Mouse (Mus musculus) adrenal gland, postnatal 4 days (tissue): ENCODE measurements around the gene Slc5a11. TPM values are rescaled to one million over a fixed set of nuclear protein-coding genes. Genes with fewer than 3 reads are reported as not detected.

Source experiments
- DNase-seq, 2 experiments: peaks; one replicate each; pipeline ENCODE4 v3.0.0; 2021 to 2022; ENCODE audit warnings: low spot score in 2 of 2, mixed read lengths in 2 of 2
- long read RNA-seq, 2 experiments: library from polyadenylated mRNA; stranded (forward); transcript quantifications; one replicate each; pipeline ENCODE4 v2.0.0; 2021
- total RNA-seq, 2 experiments: library from RNA; stranded (reverse); gene quantifications; 2 replicates each; pipeline ENCODE4 v1.2.3; 2021

The Slc5a11 gene
- total RNA-seq: 1 to 10 TPM in 1 of 2 experiments, not detected in 1; 3.0 TPM
- long read RNA-seq, experiment 1: 0 reads
- long read RNA-seq, experiment 2, partial matches to known transcripts: 0 of 2 reads
- long read RNA-seq, experiment 2, other reads (novel, unspliced or antisense): 1 of 2 reads

DNA sequence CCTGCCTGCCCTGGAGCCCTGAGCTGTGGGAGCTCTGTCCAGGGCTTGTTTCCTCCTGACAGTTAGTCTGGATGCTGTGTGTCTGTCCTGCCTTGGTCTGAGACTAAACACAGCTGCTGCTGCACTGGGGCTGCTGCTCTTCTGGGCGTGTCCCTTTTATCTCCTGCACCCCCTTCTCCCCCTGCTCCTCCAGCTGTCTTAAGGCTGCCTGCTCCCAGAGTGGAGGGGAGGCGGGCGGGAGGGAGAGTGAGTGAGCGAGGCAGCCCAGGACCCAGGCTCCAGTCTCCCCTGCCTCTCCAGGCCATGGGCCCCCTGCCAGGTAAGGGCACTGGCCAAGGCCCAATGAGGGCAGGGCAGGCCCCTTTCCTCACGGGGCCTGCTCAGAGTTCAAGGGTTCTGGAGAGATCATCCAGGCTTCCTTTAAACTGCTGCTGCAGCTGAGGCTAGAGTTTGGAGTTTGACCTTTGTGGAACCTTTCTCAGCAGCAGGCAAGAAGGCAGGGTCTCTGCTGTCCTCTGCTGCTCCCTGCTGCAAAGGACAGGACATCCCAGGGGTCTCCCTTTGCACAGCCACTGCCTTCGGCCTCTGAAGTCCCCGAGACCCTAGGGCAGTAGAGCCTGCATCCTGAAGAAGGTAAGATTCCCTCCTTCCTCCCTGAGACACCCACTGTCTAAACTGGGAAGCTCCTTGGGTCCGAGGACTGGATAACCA, at the start of gene Slc5a11:
Gene Slc5a11, plus strand, starts transcription at position 416 of the 711 bp plus-strand sequence.
- no peak for DNase-seq

DNA sequence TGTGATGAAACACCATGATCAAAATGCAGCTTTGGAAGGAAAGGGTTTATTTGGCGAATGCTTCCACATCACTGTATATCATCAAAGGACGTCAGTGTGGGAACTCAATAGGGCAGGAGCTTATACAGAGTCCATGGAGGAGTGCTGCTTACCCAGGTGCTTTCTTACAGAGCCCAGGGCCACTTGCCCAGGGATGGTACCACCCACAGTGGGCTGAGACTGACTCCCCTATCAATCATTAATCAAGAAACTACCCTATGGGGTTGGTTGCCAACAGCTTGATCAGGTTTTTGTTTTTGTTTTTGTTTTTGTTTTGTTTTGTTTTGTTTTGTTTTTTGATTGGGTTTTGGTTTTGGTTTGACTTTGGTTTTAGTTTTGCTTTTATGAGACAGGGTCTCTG, 47.1 kb upstream of the Slc5a11 start:
- DNase-seq: no peak

DNA sequence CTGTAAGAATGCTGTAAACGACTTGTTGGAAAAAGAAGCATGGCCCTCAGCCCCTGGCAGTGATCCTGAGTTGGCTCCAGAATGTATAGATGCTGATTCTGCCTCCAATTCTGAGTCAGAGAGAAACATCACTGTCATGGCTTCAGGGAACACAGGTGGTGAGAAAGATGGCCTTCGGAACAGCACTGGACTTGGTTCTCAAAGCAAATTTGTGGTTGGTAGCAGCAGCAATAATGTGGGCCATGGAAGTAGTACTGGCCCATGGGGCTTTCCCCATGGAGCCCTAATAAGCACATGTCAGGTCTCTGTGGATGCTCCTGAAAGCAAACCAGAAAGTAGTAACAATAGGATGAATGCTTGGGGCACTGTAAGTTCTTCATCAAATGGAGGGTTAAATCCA, 45.0 kb upstream of the Slc5a11 start:
- DNase-seq: no peak

DNA sequence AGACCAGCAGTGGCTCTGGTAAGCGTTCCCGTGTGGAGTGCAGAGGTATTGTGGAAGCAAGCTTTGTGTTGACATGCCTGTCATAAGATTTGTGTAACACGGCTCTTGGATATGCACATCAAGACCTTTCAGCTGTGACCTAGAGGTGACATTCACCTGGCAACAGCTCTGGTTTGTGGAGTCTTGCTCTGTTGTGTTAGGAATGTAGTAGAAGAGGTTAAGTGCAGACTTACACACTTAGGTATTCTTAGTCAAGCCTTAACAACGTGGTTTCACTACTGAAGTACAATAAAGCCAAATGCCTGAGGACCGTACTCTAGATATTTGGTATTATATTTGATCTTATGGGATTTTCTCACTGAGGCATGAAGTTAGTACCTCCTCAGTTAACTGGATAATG, 42.5 kb upstream of the Slc5a11 start:
- no peak for DNase-seq

DNA sequence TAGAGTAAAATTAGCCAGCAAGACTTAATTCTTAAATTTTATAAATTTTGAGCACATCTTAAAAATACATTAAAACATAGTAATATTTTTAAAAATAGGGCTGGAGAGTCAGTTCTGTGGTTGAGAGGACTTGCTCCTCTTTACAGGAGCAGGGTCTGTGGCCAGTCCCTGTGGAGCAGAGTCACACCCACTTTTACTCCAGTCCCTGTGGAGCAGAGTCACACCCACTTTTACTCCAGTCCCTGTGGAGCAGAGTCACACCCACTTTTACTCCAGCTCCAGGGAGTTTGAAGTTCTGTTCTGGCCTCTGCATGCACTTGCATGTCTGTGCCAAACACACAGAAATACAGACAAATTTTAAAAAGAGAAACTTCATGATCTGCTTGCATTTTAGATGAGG, 37.4 kb upstream of the Slc5a11 start:
- DNase-seq: no peak

DNA sequence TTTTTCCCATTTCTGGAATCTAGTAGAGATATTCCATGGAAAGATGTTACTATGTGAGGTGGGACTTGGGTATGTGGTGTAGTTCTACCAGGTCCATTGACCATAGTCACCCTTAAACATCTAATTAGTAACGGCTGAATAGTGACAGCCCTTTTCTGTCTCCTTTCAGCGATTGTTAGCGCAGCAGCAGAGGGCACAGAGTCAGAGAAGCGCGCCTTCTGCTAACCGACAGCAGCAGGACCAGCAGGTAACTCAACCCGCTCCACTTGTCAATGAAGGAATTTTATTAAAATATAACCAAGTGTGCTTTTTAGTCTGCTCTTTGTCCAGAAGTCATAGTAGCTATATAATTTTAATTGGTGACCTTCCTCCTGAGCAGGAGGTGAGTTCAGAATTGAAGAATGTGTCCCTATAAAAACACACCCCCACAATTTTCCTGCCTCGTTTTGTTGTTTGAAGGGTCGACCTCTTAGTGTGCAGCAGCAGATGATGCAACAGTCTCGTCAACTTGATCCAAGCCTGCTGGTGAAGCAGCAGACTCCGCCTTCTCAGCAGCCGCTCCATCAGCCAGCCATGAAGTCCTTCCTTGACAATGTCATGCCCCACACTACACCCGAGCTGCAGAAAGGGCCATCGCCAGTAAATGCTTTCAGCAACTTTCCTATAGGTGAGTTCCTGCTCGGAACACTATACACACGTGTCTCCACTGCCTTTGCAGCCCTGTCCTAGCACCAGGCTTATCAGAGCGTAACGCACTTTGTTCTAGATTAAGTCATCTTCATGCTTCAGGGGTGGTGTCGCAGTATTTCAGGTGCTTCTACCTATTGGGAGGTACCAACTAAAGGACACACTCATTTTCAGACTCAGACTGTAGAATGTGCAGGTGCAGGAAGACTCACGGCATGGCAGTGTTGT, 32.5 kb upstream of the Slc5a11 start:
- DNase-seq: no peak

DNA sequence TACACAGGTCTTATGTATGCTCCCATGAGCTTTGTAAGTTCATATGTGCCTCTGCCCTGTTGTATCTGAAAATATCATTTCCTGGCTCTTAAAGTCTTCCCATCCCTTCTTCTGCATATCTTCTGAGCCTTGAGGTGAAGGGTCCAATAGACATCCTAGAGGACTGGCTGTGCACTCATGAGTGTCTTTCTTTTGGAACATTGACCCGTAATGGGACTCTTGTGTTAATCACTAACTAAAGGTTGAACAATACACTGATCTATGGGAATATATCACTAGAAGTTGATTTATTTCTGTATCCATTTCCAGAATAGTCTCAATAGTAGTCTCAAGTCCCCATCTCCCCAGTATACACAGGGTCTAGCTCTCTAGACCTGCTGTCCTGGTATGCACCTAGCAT, 29.7 kb upstream of the Slc5a11 start:
- no peak for DNase-seq

DNA sequence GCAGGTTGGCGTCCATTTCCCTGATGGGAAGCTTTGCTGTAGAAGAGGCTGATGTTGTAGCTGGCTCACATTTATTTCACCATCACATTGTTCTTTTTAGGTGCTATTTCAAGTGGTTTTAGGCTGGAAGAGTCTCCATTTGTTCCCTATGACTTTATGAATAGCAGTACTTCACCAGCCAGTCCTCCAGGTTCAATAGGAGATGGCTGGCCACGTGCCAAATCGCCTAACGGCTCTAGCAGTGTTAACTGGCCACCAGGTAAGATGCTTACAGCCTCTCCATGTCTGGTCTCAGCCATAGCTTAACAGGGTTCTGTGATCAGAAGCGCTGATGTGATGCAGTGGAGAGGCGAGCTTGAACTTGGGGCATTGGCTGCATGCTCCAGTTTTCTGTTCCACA, 28.1 kb upstream of the Slc5a11 start:
- DNase-seq: no peak

DNA sequence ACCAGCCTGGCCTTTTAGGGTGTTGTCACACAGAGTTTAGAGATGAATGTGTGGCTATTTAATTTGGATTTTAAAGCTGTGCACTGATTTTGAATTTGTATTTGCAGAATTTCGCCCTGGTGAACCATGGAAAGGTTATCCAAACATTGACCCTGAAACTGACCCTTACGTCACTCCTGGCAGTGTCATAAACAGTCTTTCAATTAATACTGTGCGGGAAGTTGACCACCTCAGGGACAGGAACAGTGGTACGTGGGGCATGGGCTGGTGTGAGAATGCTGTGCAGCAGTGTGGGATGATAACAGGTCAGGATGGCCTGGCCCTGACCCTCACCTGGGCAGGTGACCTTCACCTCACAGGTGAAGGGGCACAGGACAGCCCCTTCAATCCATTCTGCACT, 27.3 kb upstream of the Slc5a11 start:
- no peak for DNase-seq

GRCm38 (mm10) chr7:123188462-123188861, 26.1 kb upstream of the Slc5a11 start:
- no peak for DNase-seq

DNA sequence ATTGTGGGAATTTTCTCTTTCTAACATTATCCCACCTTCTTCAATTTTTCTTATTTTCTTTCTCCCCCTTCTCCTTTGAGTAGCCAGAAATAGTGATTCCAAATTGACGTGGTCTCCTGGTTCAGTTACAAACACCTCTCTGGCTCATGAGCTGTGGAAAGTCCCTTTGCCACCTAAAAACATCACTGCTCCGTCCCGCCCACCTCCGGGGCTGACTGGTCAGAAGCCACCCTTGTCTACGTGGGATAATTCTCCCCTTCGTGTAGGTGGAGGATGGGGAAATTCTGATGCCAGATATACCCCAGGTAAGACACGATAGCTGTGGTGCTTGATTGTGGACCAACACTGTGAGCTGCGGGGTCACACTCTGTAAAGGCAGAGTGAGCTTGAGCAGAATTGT, 24.8 kb upstream of the Slc5a11 start:
- DNase-seq: no peak

- no peak for DNase-seq
Observed at GRCm38 (mm10) chr7:123191731-123192130, 22.8 kb upstream of the Slc5a11 start.

DNA sequence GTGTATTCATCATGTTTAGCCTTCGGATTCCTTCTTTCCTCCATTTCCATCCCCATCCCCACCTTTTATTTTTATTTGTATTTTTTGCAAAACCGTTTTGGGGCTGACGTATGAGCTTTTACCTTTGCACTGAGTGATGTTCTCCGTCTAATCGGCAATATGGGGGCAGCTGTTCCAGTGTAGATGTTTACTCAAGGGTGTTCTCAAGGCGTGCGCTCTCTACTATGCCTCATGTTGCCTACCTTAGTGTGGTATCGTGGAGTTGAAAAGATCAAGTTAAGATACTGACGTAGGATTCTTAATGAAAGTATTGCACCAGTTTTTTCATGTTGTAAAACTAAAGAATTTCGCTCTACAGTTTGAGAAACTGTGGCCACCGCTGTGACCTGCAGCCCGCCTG, 21.4 kb upstream of the Slc5a11 start:
- DNase-seq: no peak

- DNase-seq: no peak
Observed at GRCm38 (mm10) chr7:123194696-123195095, 19.9 kb upstream of the Slc5a11 start.

DNA sequence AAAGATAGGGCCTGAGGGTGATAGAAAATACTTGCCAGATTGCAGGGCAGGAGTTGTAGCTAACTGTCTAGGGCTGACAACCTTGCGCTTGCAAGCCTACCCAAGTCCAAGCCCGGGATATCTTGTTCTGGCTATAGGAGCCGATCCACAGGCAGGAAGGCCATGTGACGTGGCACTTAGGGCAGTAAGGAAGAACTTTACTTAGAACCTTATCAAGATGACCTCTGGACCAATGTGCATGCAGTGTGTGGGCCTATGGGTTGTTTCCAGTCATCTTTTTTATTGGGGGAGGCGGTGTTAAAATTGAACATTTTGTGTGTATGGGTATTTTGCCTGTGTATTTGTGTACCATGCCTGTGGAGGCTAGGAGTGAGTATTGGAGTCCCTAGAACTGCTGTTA, 18.1 kb upstream of the Slc5a11 start:
- no peak for DNase-seq

DNA sequence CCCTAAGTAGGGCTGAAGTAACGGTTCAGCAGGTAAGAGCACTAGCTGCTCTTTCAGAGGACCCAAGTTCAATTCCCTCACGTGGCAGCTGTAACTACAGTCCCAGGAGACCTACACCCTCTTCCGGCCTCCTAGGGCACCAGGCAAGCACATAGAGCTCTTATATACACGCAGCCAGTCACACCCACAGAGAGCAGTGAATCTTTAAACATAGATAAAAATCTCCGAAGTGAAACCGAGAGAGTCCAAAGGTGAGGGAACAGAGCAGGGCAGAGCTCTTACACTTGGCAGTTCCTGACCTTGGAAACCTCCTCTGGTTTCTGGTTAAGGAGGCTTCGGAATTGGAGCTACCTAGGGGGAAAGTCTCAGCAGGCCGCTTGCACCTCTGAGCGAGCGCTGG, 15.9 kb upstream of the Slc5a11 start:
- no peak for DNase-seq

- no peak for DNase-seq
Observed at GRCm38 (mm10) chr7:123199151-123199550, 15.4 kb upstream of the Slc5a11 start.

GRCm38 (mm10) chr7:123199656-123200206, 14.8 kb upstream of the Slc5a11 start:
- DNase-seq: no peak

GRCm38 (mm10) chr7:123200722-123201121, 13.9 kb upstream of the Slc5a11 start:
- DNase-seq: no peak

DNA sequence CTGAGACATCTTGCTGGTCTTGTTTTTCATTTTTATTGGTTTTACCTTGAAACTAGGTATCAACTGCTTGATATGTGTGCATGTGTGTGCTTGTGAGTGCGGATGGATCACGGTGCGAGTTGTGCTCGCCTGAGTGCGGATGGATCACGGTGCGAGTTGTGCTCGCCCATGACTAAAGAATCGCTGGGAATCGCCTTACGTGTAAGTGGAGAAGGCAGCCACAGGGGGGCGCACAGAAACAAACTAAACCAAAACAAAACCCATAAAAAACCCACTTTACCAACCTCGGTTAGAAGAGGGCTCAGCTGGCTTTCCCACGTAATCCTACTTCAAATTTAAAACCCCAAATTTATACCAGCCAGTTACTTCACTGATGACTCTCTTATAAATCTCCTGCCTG, 9.3 kb upstream of the Slc5a11 start:
- DNase-seq: no peak

- DNase-seq: no peak
Observed at GRCm38 (mm10) chr7:123207561-123207960, 7.0 kb upstream of the Slc5a11 start.

- DNase-seq: no peak
Observed at GRCm38 (mm10) chr7:123209864-123210263, 4.7 kb upstream of the Slc5a11 start.
